In the genomic region with DNA sequence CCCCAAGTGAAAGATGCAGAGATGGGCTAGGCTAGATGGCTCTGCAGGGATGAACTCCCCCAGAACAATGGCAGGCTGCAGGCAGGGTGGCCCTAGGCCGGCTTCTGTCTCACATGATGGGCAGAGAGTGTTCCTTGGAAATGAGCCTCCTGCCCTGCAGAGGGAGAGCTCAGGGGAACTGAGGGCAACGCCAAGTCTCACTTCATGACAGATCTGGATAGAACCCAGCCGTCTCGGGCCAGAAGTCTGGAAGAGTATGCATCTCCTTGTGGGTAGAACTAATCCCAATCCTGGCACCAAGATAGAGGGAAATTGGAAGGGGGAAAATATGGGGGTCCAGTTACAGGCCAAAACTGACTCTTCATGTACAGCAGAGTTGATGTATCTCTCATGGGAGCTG, we compare ENCODE assay signal across 17 mouse cellular contexts. TPM values are rescaled to one million over a fixed set of nuclear protein-coding genes. Genes with fewer than 3 reads are reported as not detected.
A peak's percentile ranks its signal among the peaks of the same experiment; 100 is the strongest.
DNase-seq lines count a peak whose midpoint lies in the region; ATAC-seq and TF ChIP-seq lines count a peak whose summit lies in the region.
"Had no signal": no experiment of that assay in that cellular context is flagged by ENCODE, and none has a peak within 500 bp of the region (broad histone marks: within the 10 kb centered on the region; RNA-seq: fewer than 3 reads in every experiment).

No protein-coding gene starts in this region.

- no peak overlapping the region for H3K27ac ChIP-seq in forebrain, postnatal 0 days (ENCODE audit: low read depth, low read length)
- no peak overlapping the region for H3K27ac ChIP-seq in forebrain, embryonic 10.5 days
- peak overlapping the region; percentile 84 for H3K27ac ChIP-seq in neural tube, embryonic 11.5 days (ENCODE audit: low read depth, low read length)
- H3K27ac ChIP-seq in neural tube, embryonic 15.5 days (replicated peaks), result no peak overlapping the region
- H3K27ac ChIP-seq: limb, embryonic 15.5 days had no signal

- no peak overlapping the region for H3K9ac ChIP-seq in forebrain, postnatal 0 days
- no peak overlapping the region for H3K9ac ChIP-seq in neural tube, embryonic 11.5 days (ENCODE audit: low read length)
- no peak overlapping the region for H3K9ac ChIP-seq in neural tube, embryonic 15.5 days (replicated peaks)
- H3K9ac ChIP-seq: limb, embryonic 15.5 days had no signal

- no peak for TF ChIP-seq CTCF in forebrain, postnatal 0 days (IDR thresholded peaks at IDR 0.05; ENCODE audit: low read depth)

- H3K4me3 ChIP-seq in forebrain, postnatal 0 days (ENCODE audit: low read depth, low read length), result no peak overlapping the region
- no peak overlapping the region for H3K4me3 ChIP-seq in forebrain, embryonic 10.5 days
- H3K4me3 ChIP-seq in neural tube, embryonic 11.5 days (ENCODE audit: low read depth, low read length), result no peak overlapping the region
- H3K4me3 ChIP-seq in neural tube, embryonic 15.5 days (replicated peaks), result no peak overlapping the region
- H3K4me3 ChIP-seq: limb, embryonic 15.5 days had no signal

- H3K9me3 ChIP-seq in forebrain, postnatal 0 days (ENCODE audit: low read length), result no peaks in the 10 kb centered on the region
- H3K9me3 ChIP-seq in forebrain, embryonic 10.5 days, result no peaks in the 10 kb centered on the region
- no peaks in the 10 kb centered on the region for H3K9me3 ChIP-seq in neural tube, embryonic 11.5 days (ENCODE audit: control insufficient read depth, low read length)
- H3K9me3 ChIP-seq in neural tube, embryonic 15.5 days (replicated peaks), result no peaks in the 10 kb centered on the region
- H3K9me3 ChIP-seq: limb, embryonic 15.5 days had no signal

- DNase-seq in forebrain, postnatal 0 days, result no peak
- no peak for DNase-seq in forebrain, embryonic 10.5 days (ENCODE audit: extremely low spot score, low spot score)
- DNase-seq in neural tube, embryonic 11.5 days (ENCODE audit: low spot score), result no peak
- DNase-seq in lung, postnatal 36 days, result peak; percentile 31
- DNase-seq: adrenal gland, postnatal 10 days; cerebellum, adult 8-10 months; heart, postnatal 14 days; kidney, adult 9 months; kidney, postnatal 4 days; thymus, postnatal 4 days had no signal

- no peaks in the 10 kb centered on the region for H3K36me3 ChIP-seq in forebrain, postnatal 0 days (ENCODE audit: insufficient read depth)
- H3K36me3 ChIP-seq in forebrain, embryonic 10.5 days (replicated peaks), result no peaks in the 10 kb centered on the region
- no peaks in the 10 kb centered on the region for H3K36me3 ChIP-seq in neural tube, embryonic 11.5 days (ENCODE audit: control insufficient read depth, insufficient read depth, low read length)
- no peaks in the 10 kb centered on the region for H3K36me3 ChIP-seq in neural tube, embryonic 15.5 days
- H3K36me3 ChIP-seq: limb, embryonic 15.5 days had no signal

- H3K27me3 ChIP-seq in forebrain, postnatal 0 days (ENCODE audit: insufficient read depth, low read length), result no peaks in the 10 kb centered on the region; the same call in 1 of the 2 replicates
- no peaks in the 10 kb centered on the region for H3K27me3 ChIP-seq in forebrain, embryonic 10.5 days (ENCODE audit: poor library complexity, severe bottlenecking)
- H3K27me3 ChIP-seq in neural tube, embryonic 11.5 days (ENCODE audit: control insufficient read depth, insufficient read depth, low read length), result no peaks in the 10 kb centered on the region
- H3K27me3 ChIP-seq in neural tube, embryonic 15.5 days (replicated peaks), result no peaks in the 10 kb centered on the region

- WGBS in forebrain, postnatal 0 days, result 65% methylated on average over 4 of the region's 4 CpGs
- WGBS in forebrain, embryonic 10.5 days, result 74% methylated on average over 4 of the region's 4 CpGs
- 70% methylated on average over 4 of the region's 4 CpGs for WGBS in neural tube, embryonic 11.5 days
- 56% methylated on average over 4 of the region's 4 CpGs for WGBS in neural tube, embryonic 15.5 days

- H3K4me2 ChIP-seq in forebrain, postnatal 0 days (ENCODE audit: low read depth), result no peak overlapping the region
- no peak overlapping the region for H3K4me2 ChIP-seq in neural tube, embryonic 11.5 days (ENCODE audit: low read depth)
- no peak overlapping the region for H3K4me2 ChIP-seq in neural tube, embryonic 15.5 days
- H3K4me2 ChIP-seq: heart, embryonic 11.5 days; limb, embryonic 15.5 days had no signal

- H3K4me1 ChIP-seq in forebrain, postnatal 0 days (ENCODE audit: insufficient read depth), result no peaks in the 10 kb centered on the region
- peaks cover 29% of the 10 kb centered on the region for H3K4me1 ChIP-seq in forebrain, embryonic 10.5 days
- peaks cover 14% of the 10 kb centered on the region for H3K4me1 ChIP-seq in neural tube, embryonic 11.5 days (ENCODE audit: control insufficient read depth, insufficient read depth, low read length)
- peaks cover 28% of the 10 kb centered on the region for H3K4me1 ChIP-seq in neural tube, embryonic 15.5 days
- H3K4me1 ChIP-seq: limb, embryonic 15.5 days had no signal

- peak; percentile 42; the same call in 1 of the 2 replicates for ATAC-seq in forebrain, postnatal 0 days
- no peak for ATAC-seq in neural tube, embryonic 11.5 days (ENCODE audit: insufficient read depth, low FRiP score, low TSS enrichment)
- no peak for ATAC-seq in neural tube, embryonic 15.5 days (ENCODE audit: low FRiP score)
- ATAC-seq in megakaryocyte, adult 5-6 weeks (ENCODE audit: poor library complexity, severe bottlenecking), result no peak
- no peak for ATAC-seq in frontal cortex, adult (ENCODE audit: low TSS enrichment)
- ATAC-seq: forebrain, embryonic 14.5 days had no signal

RNA-seq across cellular contexts. Expression of a gene that starts 36.5 kb away (rescaled TPM):
- total RNA-seq in forebrain, postnatal 0 days (2014; rRNA removed), result 57.9 and 59.4 TPM in 2 replicates
- polyA plus RNA-seq in forebrain, postnatal 0 days (2015; fragmentation: Nextera tagmentation; extraction: Ambion mirVana), result 16.7 and 18.3 TPM in 2 replicates
- 57.1 and 61.0 TPM in 2 replicates for polyA plus RNA-seq in forebrain, embryonic 10.5 days (2016; fragmentation: Nextera tagmentation; extraction: Ambion mirVana)
- 19.4 and 22.7 TPM in 2 replicates for polyA plus RNA-seq in neural tube, embryonic 11.5 days (2014; fragmentation: Nextera tagmentation; extraction: Ambion mirVana)
- polyA plus RNA-seq in neural tube, embryonic 15.5 days (2015; fragmentation: Nextera tagmentation; extraction: Ambion mirVana), result 26.0 and 26.9 TPM in 2 replicates
- total RNA-seq in megakaryocyte, adult 5-6 weeks (2015), result 0.30 TPM in 1 of 2 replicates, not detected in the other
- 0.07 TPM in 1 of 2 replicates, not detected in the other for total RNA-seq in megakaryocyte, adult 5-6 weeks (2017)
- total RNA-seq: neutrophil, adult 5-6 weeks had no signal
